Mouse (Mus musculus): ENCODE data around the gene Lhfpl5. TPM values are rescaled to one million over a fixed set of nuclear protein-coding genes. Genes with fewer than 3 reads are reported as not detected.

The Lhfpl5 gene
- polyA plus RNA-seq (2021; fragmentation: Nextera tagmentation) = 4.6 and 6.6 TPM in 2 replicates
- long read RNA-seq, experiment 1, transcript Lhfpl5-201 (4 exons, 1,313 nt) = major isoform, 19 of 19 reads
- long read RNA-seq, experiment 1, partial matches to known transcripts = 0 of 19 reads
- long read RNA-seq, experiment 1, other reads (novel, unspliced or antisense) = 0 of 19 reads
- long read RNA-seq, experiment 2, transcript Lhfpl5-201 (4 exons, 1,313 nt) = major isoform, 11 of 12 reads
- long read RNA-seq, experiment 2, partial matches to known transcripts = 1 of 12 reads
- long read RNA-seq, experiment 2, other reads (novel, unspliced or antisense) = 0 of 12 reads

GRCm38 (mm10) chr17:28575244-28576125, at the start of gene Lhfpl5:
TSS of gene Lhfpl5 (plus strand) at chr17:28575641.

DNA sequence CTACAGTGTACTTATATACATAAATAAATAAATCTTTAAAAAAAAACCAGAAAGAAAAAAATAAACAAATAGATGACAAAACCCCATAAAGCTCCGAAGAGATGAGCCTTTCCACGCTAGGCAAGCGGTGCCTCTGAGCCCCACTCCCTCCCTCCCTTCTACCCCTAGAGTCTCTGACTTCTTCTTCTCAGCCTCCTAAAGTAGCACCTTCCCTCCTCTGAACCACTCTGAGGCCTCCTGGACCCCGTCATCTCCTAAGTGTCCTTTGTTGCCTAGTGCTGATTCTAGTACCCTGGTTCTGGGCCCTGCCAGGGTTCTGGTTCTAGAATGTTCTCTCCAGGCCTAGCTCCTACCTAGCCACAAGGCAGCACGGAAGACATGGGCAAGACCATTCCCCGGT, 44.9 kb upstream of the Lhfpl5 start, which contains the start of gene Armc12:
TSS of gene Armc12 (plus strand) at position 301 of the 400 bp plus-strand sequence.

DNA sequence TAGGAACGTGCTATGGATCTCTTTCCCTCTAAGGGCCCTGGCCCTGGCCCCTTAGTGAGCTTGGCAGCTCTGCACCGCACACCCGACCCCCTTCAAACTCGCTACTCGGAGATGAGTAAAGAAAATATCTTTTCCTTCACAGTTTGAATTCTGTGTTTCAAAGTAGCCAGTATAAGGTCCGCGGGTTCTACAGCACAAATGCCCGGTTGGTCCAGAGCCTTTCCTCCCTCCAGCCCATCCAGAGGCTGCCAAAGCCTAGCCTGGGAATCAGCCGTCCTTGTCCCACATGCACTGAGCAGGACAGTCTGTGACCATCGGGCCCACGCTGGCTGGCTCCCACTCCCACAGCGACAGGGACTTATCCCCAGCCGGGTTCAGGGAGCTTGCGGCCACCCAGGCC, 26.3 kb upstream of the Lhfpl5 start, which contains the start of gene Clpsl2:
TSS of gene Clpsl2 (plus strand) at position 301 of the 400 bp plus-strand sequence.

GRCm38 (mm10) chr17:28560598-28560997, 14.8 kb upstream of the Lhfpl5 start, which contains the start of gene Clps:
TSS of gene Clps (minus strand) at chr17:28560766.

GRCm38 (mm10) chr17:28622300-28622759, 46.9 kb downstream of the Lhfpl5 start, which contains the start of gene Srpk1:
TSS of gene Srpk1 (minus strand) at chr17:28622709.

Other genes with a start within 250 kb of the Lhfpl5 start
- 892 and 964 TPM in 2 replicates for gene Rpl10a, start 247.2 kb upstream of the Lhfpl5 start, polyA plus RNA-seq (2021; fragmentation: Nextera tagmentation)
- gene Tead3, start 224.8 kb upstream of the Lhfpl5 start, polyA plus RNA-seq (2021; fragmentation: Nextera tagmentation) = 0.24 TPM in 1 of 2 replicates, not detected in the other
- 0.23 TPM in 1 of 2 replicates, not detected in the other for gene Tulp1, start 210.4 kb upstream of the Lhfpl5 start, polyA plus RNA-seq (2021; fragmentation: Nextera tagmentation)
- gene Fkbp5, start 58.1 kb upstream of the Lhfpl5 start, polyA plus RNA-seq (2021; fragmentation: Nextera tagmentation) = 3.2 and 4.0 TPM in 2 replicates
- not detected in 2 replicates for gene Armc12, start 44.8 kb upstream of the Lhfpl5 start, polyA plus RNA-seq (2021; fragmentation: Nextera tagmentation)
- not detected in 2 replicates for gene Clpsl2, start 26.2 kb upstream of the Lhfpl5 start, polyA plus RNA-seq (2021; fragmentation: Nextera tagmentation)
- not detected in 2 replicates for gene Clps, start 14.9 kb upstream of the Lhfpl5 start, polyA plus RNA-seq (2021; fragmentation: Nextera tagmentation)
- gene Srpk1, start 47.1 kb downstream of the Lhfpl5 start, polyA plus RNA-seq (2021; fragmentation: Nextera tagmentation) = 50.2 and 68.8 TPM in 2 replicates
- 1.4 and 1.9 TPM in 2 replicates for gene Slc26a8, start 114.6 kb downstream of the Lhfpl5 start, polyA plus RNA-seq (2021; fragmentation: Nextera tagmentation)
- 11.9 and 30.3 TPM in 2 replicates for gene Mapk14, start 115.7 kb downstream of the Lhfpl5 start, polyA plus RNA-seq (2021; fragmentation: Nextera tagmentation)
- gene AC170998.1, start 150.4 kb downstream of the Lhfpl5 start, polyA plus RNA-seq (2021; fragmentation: Nextera tagmentation) = not detected in 2 replicates
- gene Mapk13, start 193.7 kb downstream of the Lhfpl5 start, polyA plus RNA-seq (2021; fragmentation: Nextera tagmentation) = 1.3 and 1.4 TPM in 2 replicates
- 3.0 and 4.4 TPM in 2 replicates for gene Brpf3, start 225.4 kb downstream of the Lhfpl5 start, polyA plus RNA-seq (2021; fragmentation: Nextera tagmentation)